Mouse (Mus musculus): ENCODE results near the gene Scarb2. TPM values are rescaled to one million over a fixed set of nuclear protein-coding genes. Genes with fewer than 3 reads are reported as not detected.

The Scarb2 gene
- polyA plus RNA-seq, 1 experiment from 2014 or later = 21.0 TPM

GRCm38 (mm10) chr5:92488961-92489360 is 17.7 kb downstream of the Scarb2 start:
- Histone ChIP-seq H3K4me3 (replicated peaks; ENCODE audit: low read depth, low read length) (no peak overlapping the region), H3K36me3 (ENCODE audit: control insufficient read depth, insufficient read depth, low read length) (peaks cover 22% of the 10 kb centered on the region), H3K9me3 (ENCODE audit: control insufficient read depth, low read length) (no peaks in the 10 kb centered on the region), H3K9ac (replicated peaks; ENCODE audit: low read length) (no peak overlapping the region), H3K27me3 (ENCODE audit: control insufficient read depth, insufficient read depth, low read length) (no peaks in the 10 kb centered on the region), H3K27ac (replicated peaks; ENCODE audit: low read depth, low read length) (no peak overlapping the region), H3K4me2 (ENCODE audit: low read length) (no peak overlapping the region), H3K4me1 (ENCODE audit: control insufficient read depth, insufficient read depth, low read length) (no peaks in the 10 kb centered on the region)
- ATAC-seq (ENCODE audit: low FRiP score, low TSS enrichment) (no peak), DNase-seq (no peak)
- WGBS = 86% methylated on average over 7 of the region's 7 CpGs

- H3K27ac ChIP-seq (replicated peaks; ENCODE audit: low read depth, low read length) = no peak overlapping the region
- peaks cover 28% of the 10 kb centered on the region for H3K36me3 ChIP-seq (ENCODE audit: control insufficient read depth, insufficient read depth, low read length)
- H3K4me2 ChIP-seq (ENCODE audit: low read length) = no peak overlapping the region
- 86% methylated on average over 3 of the region's 3 CpGs for WGBS
- DNase-seq = no peak
- no peaks in the 10 kb centered on the region for H3K4me1 ChIP-seq (ENCODE audit: control insufficient read depth, insufficient read depth, low read length)
- H3K9me3 ChIP-seq (ENCODE audit: control insufficient read depth, low read length) = 0 out of 2 replicates have a peak, but pooled peaks cover under 1% of the 10 kb centered on the region
- ATAC-seq (ENCODE audit: low FRiP score, low TSS enrichment) = no peak
- no peaks in the 10 kb centered on the region for H3K27me3 ChIP-seq (ENCODE audit: control insufficient read depth, insufficient read depth, low read length)
- H3K4me3 ChIP-seq (replicated peaks; ENCODE audit: low read depth, low read length) = no peak overlapping the region
- no peak overlapping the region for H3K9ac ChIP-seq (replicated peaks; ENCODE audit: low read length)
Measured at GRCm38 (mm10) chr5:92488408-92488807, 18.2 kb downstream of the Scarb2 start.

- no peak for DNase-seq
- Histone ChIP-seq H3K4me1 (ENCODE audit: control insufficient read depth, insufficient read depth, low read length) (no peaks in the 10 kb centered on the region), H3K4me2 (ENCODE audit: low read length) (no peak overlapping the region), H3K36me3 (ENCODE audit: control insufficient read depth, insufficient read depth, low read length) (peaks cover 41% of the 10 kb centered on the region), H3K4me3 (replicated peaks; ENCODE audit: low read depth, low read length) (no peak overlapping the region), H3K27ac (replicated peaks; ENCODE audit: low read depth, low read length) (no peak overlapping the region), H3K9ac (replicated peaks; ENCODE audit: low read length) (no peak overlapping the region), H3K9me3 (ENCODE audit: control insufficient read depth, low read length) (peaks cover 10% of the 10 kb centered on the region; the same call in 1 of the 2 replicates), H3K27me3 (ENCODE audit: control insufficient read depth, insufficient read depth, low read length) (no peaks in the 10 kb centered on the region)
- 94% methylated on average over 3 of the region's 3 CpGs for WGBS
- no peak for ATAC-seq (ENCODE audit: low FRiP score, low TSS enrichment)
Measured at GRCm38 (mm10) chr5:92486758-92487157, 19.9 kb downstream of the Scarb2 start.

GRCm38 (mm10) chr5:92484880-92485279 is 21.8 kb downstream of the Scarb2 start:
- WGBS = 72% methylated on average over 7 of the region's 7 CpGs
- Histone ChIP-seq H3K4me2 (ENCODE audit: low read length) (no peak overlapping the region), H3K4me1 (ENCODE audit: control insufficient read depth, insufficient read depth, low read length) (no peaks in the 10 kb centered on the region), H3K27ac (replicated peaks; ENCODE audit: low read depth, low read length) (no peak overlapping the region), H3K9ac (replicated peaks; ENCODE audit: low read length) (no peak overlapping the region), H3K36me3 (ENCODE audit: control insufficient read depth, insufficient read depth, low read length) (peaks cover 41% of the 10 kb centered on the region), H3K27me3 (ENCODE audit: control insufficient read depth, insufficient read depth, low read length) (no peaks in the 10 kb centered on the region), H3K4me3 (replicated peaks; ENCODE audit: low read depth, low read length) (no peak overlapping the region), H3K9me3 (ENCODE audit: control insufficient read depth, low read length) (peaks cover 10% of the 10 kb centered on the region; the same call in 1 of the 2 replicates)
- DNase-seq = no peak
- ATAC-seq (ENCODE audit: low FRiP score, low TSS enrichment) = no peak

- no peak for DNase-seq
- Histone ChIP-seq H3K27me3 (ENCODE audit: control insufficient read depth, insufficient read depth, low read length) (no peaks in the 10 kb centered on the region), H3K4me1 (ENCODE audit: control insufficient read depth, insufficient read depth, low read length) (no peaks in the 10 kb centered on the region), H3K4me2 (ENCODE audit: low read length) (no peak overlapping the region), H3K9me3 (ENCODE audit: control insufficient read depth, low read length) (no peaks in the 10 kb centered on the region), H3K9ac (replicated peaks; ENCODE audit: low read length) (no peak overlapping the region), H3K36me3 (ENCODE audit: control insufficient read depth, insufficient read depth, low read length) (0 out of 2 replicates have a peak, but pooled peaks cover 2% of the 10 kb centered on the region), H3K4me3 (replicated peaks; ENCODE audit: low read depth, low read length) (no peak overlapping the region), H3K27ac (replicated peaks; ENCODE audit: low read depth, low read length) (no peak overlapping the region)
- WGBS = 85% methylated on average over 5 of the region's 5 CpGs
- no peak for ATAC-seq (ENCODE audit: low FRiP score, low TSS enrichment)
Measured at GRCm38 (mm10) chr5:92472863-92473262, 33.8 kb downstream of the Scarb2 start.

GRCm38 (mm10) chr5:92471531-92471930 is 35.1 kb downstream of the Scarb2 start:
- 94% methylated on average over 4 of the region's 4 CpGs for WGBS
- no peaks in the 10 kb centered on the region for H3K4me1 ChIP-seq (ENCODE audit: control insufficient read depth, insufficient read depth, low read length)
- H3K9me3 ChIP-seq (ENCODE audit: control insufficient read depth, low read length) = no peaks in the 10 kb centered on the region
- no peak for ATAC-seq (ENCODE audit: low FRiP score, low TSS enrichment)
- H3K27ac ChIP-seq (replicated peaks; ENCODE audit: low read depth, low read length) = no peak overlapping the region
- no peak overlapping the region for H3K4me3 ChIP-seq (replicated peaks; ENCODE audit: low read depth, low read length)
- H3K36me3 ChIP-seq (ENCODE audit: control insufficient read depth, insufficient read depth, low read length) = 0 out of 2 replicates have a peak, but pooled peaks cover 2% of the 10 kb centered on the region
- no peak for DNase-seq
- H3K9ac ChIP-seq (replicated peaks; ENCODE audit: low read length) = no peak overlapping the region
- H3K4me2 ChIP-seq (ENCODE audit: low read length) = no peak overlapping the region
- H3K27me3 ChIP-seq (ENCODE audit: control insufficient read depth, insufficient read depth, low read length) = no peaks in the 10 kb centered on the region

- 95% methylated on average over 18 of the region's 18 CpGs for WGBS
- Histone ChIP-seq H3K27ac (replicated peaks; ENCODE audit: low read depth, low read length) (no peak overlapping the region), H3K4me2 (ENCODE audit: low read length) (no peak overlapping the region), H3K9me3 (ENCODE audit: control insufficient read depth, low read length) (no peaks in the 10 kb centered on the region), H3K4me1 (ENCODE audit: control insufficient read depth, insufficient read depth, low read length) (no peaks in the 10 kb centered on the region), H3K27me3 (ENCODE audit: control insufficient read depth, insufficient read depth, low read length) (no peaks in the 10 kb centered on the region), H3K9ac (replicated peaks; ENCODE audit: low read length) (no peak overlapping the region), H3K36me3 (ENCODE audit: control insufficient read depth, insufficient read depth, low read length) (no peaks in the 10 kb centered on the region), H3K4me3 (replicated peaks; ENCODE audit: low read depth, low read length) (no peak overlapping the region)
- DNase-seq = no peak
- ATAC-seq (ENCODE audit: low FRiP score, low TSS enrichment) = no peak
Measured at GRCm38 (mm10) chr5:92469201-92470130, 37.2 kb downstream of the Scarb2 start.

GRCm38 (mm10) chr5:92468234-92468633 is 38.4 kb downstream of the Scarb2 start:
- no peak overlapping the region for H3K4me3 ChIP-seq (replicated peaks; ENCODE audit: low read depth, low read length)
- 97% methylated on average over 6 of the region's 6 CpGs for WGBS
- no peak overlapping the region for H3K9ac ChIP-seq (replicated peaks; ENCODE audit: low read length)
- H3K4me2 ChIP-seq (ENCODE audit: low read length) = no peak overlapping the region
- H3K4me1 ChIP-seq (ENCODE audit: control insufficient read depth, insufficient read depth, low read length) = no peaks in the 10 kb centered on the region
- ATAC-seq (ENCODE audit: low FRiP score, low TSS enrichment) (no peak), DNase-seq (no peak)
- no peaks in the 10 kb centered on the region for H3K9me3 ChIP-seq (ENCODE audit: control insufficient read depth, low read length)
- H3K36me3 ChIP-seq (ENCODE audit: control insufficient read depth, insufficient read depth, low read length) = no peaks in the 10 kb centered on the region
- H3K27ac ChIP-seq (replicated peaks; ENCODE audit: low read depth, low read length) = no peak overlapping the region
- H3K27me3 ChIP-seq (ENCODE audit: control insufficient read depth, insufficient read depth, low read length) = no peaks in the 10 kb centered on the region

Data from midbrain, embryonic 14.5 days (tissue).